Mouse (Mus musculus): ENCODE results near the gene Smtnl2. TPM values are rescaled to one million over a fixed set of nuclear protein-coding genes. Genes with fewer than 3 reads are reported as not detected.

Gene Smtnl2
- polyA plus RNA-seq, 1 experiment = 24.3 TPM

DNA sequence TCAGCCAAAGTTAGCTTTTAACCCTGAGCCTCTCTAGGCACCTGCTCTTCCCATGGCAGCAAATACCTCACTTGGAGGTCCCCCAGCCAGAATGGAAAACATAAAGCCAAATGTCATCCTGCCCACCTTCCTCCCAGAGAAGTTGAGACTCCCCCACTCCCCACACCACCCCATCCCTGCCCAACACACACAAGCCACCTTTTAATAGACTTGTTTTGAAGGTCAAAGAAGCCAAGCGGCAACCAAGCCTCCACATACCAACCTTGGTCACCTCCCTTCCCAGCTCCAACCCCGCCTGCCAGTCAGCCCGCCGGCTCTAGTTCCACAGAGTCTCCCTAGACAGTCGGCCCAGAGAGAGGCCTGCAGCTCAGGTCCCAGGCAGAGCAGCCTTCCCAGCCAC is 9.5 kb downstream of the Smtnl2 start:
- Histone ChIP-seq H3K4me3 (ENCODE audit: low read depth, low read length) (no peak overlapping the region), H3K4me1 (ENCODE audit: control insufficient read depth, insufficient read depth, low read length) (peaks cover 23% of the 10 kb centered on the region), H3K9me3 (replicated peaks; ENCODE audit: control insufficient read depth, insufficient read depth, low read length, poor library complexity, severe bottlenecking) (no peaks in the 10 kb centered on the region), H3K27ac (ENCODE audit: insufficient read depth, low read length) (peak overlapping the region; percentile 0; the same call in 1 of the 2 replicates), H3K27me3 (ENCODE audit: control insufficient read depth, insufficient read depth, low read length, poor library complexity, severe bottlenecking) (no peaks in the 10 kb centered on the region), H3K36me3 (ENCODE audit: control insufficient read depth, insufficient read depth, low read length, poor library complexity, severe bottlenecking) (peaks cover 2% of the 10 kb centered on the region; the same call in 1 of the 2 replicates), H3K9ac (ENCODE audit: low read depth, poor library complexity, severe bottlenecking) (no peak overlapping the region)
- TF ChIP-seq POLR2A (IDR thresholded peaks at IDR 0.05; ENCODE audit: insufficient read depth, low read length) (no peak), CTCF (IDR thresholded peaks at IDR 0.05; ENCODE audit: low read depth, low read length) (no peak), EP300 (IDR thresholded peaks at IDR 0.05; ENCODE audit: insufficient read depth, low read depth, low read length) (no peak)

- Histone ChIP-seq H3K9ac (ENCODE audit: low read depth, poor library complexity, severe bottlenecking) (no peak overlapping the region), H3K4me3 (ENCODE audit: low read depth, low read length) (no peak overlapping the region), H3K9me3 (replicated peaks; ENCODE audit: control insufficient read depth, insufficient read depth, low read length, poor library complexity, severe bottlenecking) (no peaks in the 10 kb centered on the region), H3K4me1 (ENCODE audit: control insufficient read depth, insufficient read depth, low read length) (peaks cover 23% of the 10 kb centered on the region), H3K27ac (ENCODE audit: insufficient read depth, low read length) (peak overlapping the region; percentile 32; the same call in 1 of the 2 replicates), H3K27me3 (ENCODE audit: control insufficient read depth, insufficient read depth, low read length, poor library complexity, severe bottlenecking) (no peaks in the 10 kb centered on the region), H3K36me3 (ENCODE audit: control insufficient read depth, insufficient read depth, low read length, poor library complexity, severe bottlenecking) (peaks cover 2% of the 10 kb centered on the region; the same call in 1 of the 2 replicates)
- TF ChIP-seq CTCF (IDR thresholded peaks at IDR 0.05; ENCODE audit: low read depth, low read length) (no peak), EP300 (IDR thresholded peaks at IDR 0.05; ENCODE audit: insufficient read depth, low read depth, low read length) (0 out of 2 replicates have a peak, but pooled peaks have one; percentile 46), POLR2A (IDR thresholded peaks at IDR 0.05; ENCODE audit: insufficient read depth, low read length) (no peak)
Measured at GRCm38 (mm10) chr11:72401068-72401467, 10.4 kb downstream of the Smtnl2 start.

DNA sequence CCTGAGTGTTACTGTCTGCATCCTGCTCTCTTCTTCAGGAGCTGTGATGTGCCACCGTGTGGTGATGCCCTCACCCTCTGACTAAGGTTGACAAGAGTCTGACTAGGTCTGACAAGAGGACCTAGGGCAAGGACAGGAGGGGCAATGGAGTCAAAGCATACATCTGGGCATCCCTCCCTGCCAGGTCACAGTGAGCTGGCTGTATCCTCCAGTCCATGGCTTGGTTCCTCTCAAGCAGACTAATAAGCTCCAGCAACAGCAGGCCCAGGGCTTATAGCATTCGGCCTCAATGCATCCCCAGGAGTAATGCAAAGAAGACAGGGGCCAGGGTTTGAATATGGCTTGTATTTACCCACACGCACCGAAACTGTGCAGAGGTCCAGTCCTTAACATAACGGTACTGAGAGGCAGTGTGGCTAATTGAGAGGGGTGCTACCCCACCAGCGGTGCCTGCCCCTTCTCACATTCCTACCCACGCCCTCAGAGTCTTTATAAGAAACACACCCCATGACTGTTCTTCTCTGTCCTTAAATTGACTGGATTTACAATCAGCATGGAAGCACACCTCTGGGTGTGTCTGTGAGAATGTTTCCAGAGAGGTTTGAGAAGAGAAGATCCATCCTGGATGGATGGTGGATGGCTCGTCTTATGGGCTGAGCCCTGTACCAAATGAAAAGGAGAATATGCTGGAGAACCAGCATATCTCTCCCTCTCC is 13.5 kb downstream of the Smtnl2 start:
- Histone ChIP-seq H3K27me3 (ENCODE audit: control insufficient read depth, insufficient read depth, low read length, poor library complexity, severe bottlenecking) (no peaks in the 10 kb centered on the region), H3K9me3 (replicated peaks; ENCODE audit: control insufficient read depth, insufficient read depth, low read length, poor library complexity, severe bottlenecking) (no peaks in the 10 kb centered on the region), H3K4me1 (ENCODE audit: control insufficient read depth, insufficient read depth, low read length) (peaks cover 18% of the 10 kb centered on the region), H3K9ac (ENCODE audit: low read depth, poor library complexity, severe bottlenecking) (no peak overlapping the region), H3K27ac (ENCODE audit: insufficient read depth, low read length) (no peak overlapping the region), H3K4me3 (ENCODE audit: low read depth, low read length) (no peak overlapping the region), H3K36me3 (ENCODE audit: control insufficient read depth, insufficient read depth, low read length, poor library complexity, severe bottlenecking) (peaks cover 2% of the 10 kb centered on the region; the same call in 1 of the 2 replicates)
- no peak for TF ChIP-seq POLR2A (IDR thresholded peaks at IDR 0.05; ENCODE audit: insufficient read depth, low read length)
- no peak for TF ChIP-seq EP300 (IDR thresholded peaks at IDR 0.05; ENCODE audit: insufficient read depth, low read depth, low read length)
- TF ChIP-seq CTCF (IDR thresholded peaks at IDR 0.05; ENCODE audit: low read depth, low read length) = no peak

DNA sequence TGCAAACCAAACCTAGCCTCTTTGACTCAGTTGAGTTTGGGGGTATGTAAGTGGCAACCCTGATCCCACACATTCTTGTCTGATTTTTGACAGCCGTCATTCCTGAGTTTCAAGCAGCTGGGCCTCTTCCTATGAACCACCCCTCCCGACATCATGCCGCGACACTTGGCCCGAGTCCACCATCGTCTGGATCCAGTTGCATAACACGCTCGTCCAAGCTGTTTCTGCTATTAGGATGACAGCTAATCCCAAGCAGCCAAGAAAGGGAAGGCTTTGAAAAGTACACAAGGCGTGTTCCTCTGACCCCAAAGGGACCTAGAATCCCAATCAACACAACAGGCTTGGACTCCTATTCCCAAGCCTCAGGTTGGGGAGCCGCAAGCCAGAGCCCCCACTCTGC is 14.4 kb downstream of the Smtnl2 start:
- Histone ChIP-seq H3K4me1 (ENCODE audit: control insufficient read depth, insufficient read depth, low read length) (peaks cover 14% of the 10 kb centered on the region), H3K4me3 (ENCODE audit: low read depth, low read length) (no peak overlapping the region), H3K36me3 (ENCODE audit: control insufficient read depth, insufficient read depth, low read length, poor library complexity, severe bottlenecking) (peaks cover 2% of the 10 kb centered on the region; the same call in 1 of the 2 replicates), H3K9ac (ENCODE audit: low read depth, poor library complexity, severe bottlenecking) (no peak overlapping the region), H3K27me3 (ENCODE audit: control insufficient read depth, insufficient read depth, low read length, poor library complexity, severe bottlenecking) (no peaks in the 10 kb centered on the region), H3K9me3 (replicated peaks; ENCODE audit: control insufficient read depth, insufficient read depth, low read length, poor library complexity, severe bottlenecking) (no peaks in the 10 kb centered on the region), H3K27ac (ENCODE audit: insufficient read depth, low read length) (no peak overlapping the region)
- no peak for TF ChIP-seq POLR2A (IDR thresholded peaks at IDR 0.05; ENCODE audit: insufficient read depth, low read length)
- no peak for TF ChIP-seq CTCF (IDR thresholded peaks at IDR 0.05; ENCODE audit: low read depth, low read length)
- no peak for TF ChIP-seq EP300 (IDR thresholded peaks at IDR 0.05; ENCODE audit: insufficient read depth, low read depth, low read length)

- Histone ChIP-seq H3K27ac (ENCODE audit: insufficient read depth, low read length) (no peak overlapping the region), H3K9me3 (replicated peaks; ENCODE audit: control insufficient read depth, insufficient read depth, low read length, poor library complexity, severe bottlenecking) (no peaks in the 10 kb centered on the region), H3K4me3 (ENCODE audit: low read depth, low read length) (no peak overlapping the region), H3K9ac (ENCODE audit: low read depth, poor library complexity, severe bottlenecking) (no peak overlapping the region), H3K4me1 (ENCODE audit: control insufficient read depth, insufficient read depth, low read length) (peaks cover 14% of the 10 kb centered on the region), H3K36me3 (ENCODE audit: control insufficient read depth, insufficient read depth, low read length, poor library complexity, severe bottlenecking) (peaks cover 2% of the 10 kb centered on the region; the same call in 1 of the 2 replicates), H3K27me3 (ENCODE audit: control insufficient read depth, insufficient read depth, low read length, poor library complexity, severe bottlenecking) (no peaks in the 10 kb centered on the region)
- TF ChIP-seq CTCF (IDR thresholded peaks at IDR 0.05; ENCODE audit: low read depth, low read length) = no peak
- no peak for TF ChIP-seq EP300 (IDR thresholded peaks at IDR 0.05; ENCODE audit: insufficient read depth, low read depth, low read length)
- TF ChIP-seq POLR2A (IDR thresholded peaks at IDR 0.05; ENCODE audit: insufficient read depth, low read length) = no peak
Measured at GRCm38 (mm10) chr11:72396621-72397020, 14.9 kb downstream of the Smtnl2 start.

DNA sequence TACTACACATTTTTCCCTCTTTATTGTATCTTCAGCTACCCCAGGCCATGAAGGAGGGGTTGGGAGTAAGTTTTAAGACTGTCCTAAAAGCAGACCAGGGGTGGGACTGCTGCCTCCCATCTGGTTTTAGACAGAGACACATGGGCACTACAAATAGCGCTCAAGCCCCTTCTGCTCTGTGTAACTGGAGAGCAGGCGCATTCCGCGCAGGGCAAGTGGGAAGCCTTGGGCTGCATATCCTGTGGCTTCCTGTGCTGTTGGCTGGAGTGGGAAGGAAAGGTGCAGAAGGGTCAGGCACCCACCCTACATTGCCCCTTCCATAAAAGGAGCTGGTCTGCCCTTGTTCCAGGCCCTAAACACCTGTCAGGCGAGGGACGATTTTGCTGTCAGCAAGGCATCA is 15.9 kb downstream of the Smtnl2 start:
- H3K36me3 ChIP-seq (ENCODE audit: control insufficient read depth, insufficient read depth, low read length, poor library complexity, severe bottlenecking) = peaks cover 4% of the 10 kb centered on the region; the same call in 1 of the 2 replicates
- H3K27ac ChIP-seq (ENCODE audit: insufficient read depth, low read length) = no peak overlapping the region
- no peaks in the 10 kb centered on the region for H3K27me3 ChIP-seq (ENCODE audit: control insufficient read depth, insufficient read depth, low read length, poor library complexity, severe bottlenecking)
- H3K9ac ChIP-seq (ENCODE audit: low read depth, poor library complexity, severe bottlenecking) = no peak overlapping the region
- peaks cover 6% of the 10 kb centered on the region for H3K4me1 ChIP-seq (ENCODE audit: control insufficient read depth, insufficient read depth, low read length)
- H3K9me3 ChIP-seq (replicated peaks; ENCODE audit: control insufficient read depth, insufficient read depth, low read length, poor library complexity, severe bottlenecking) = no peaks in the 10 kb centered on the region
- no peak overlapping the region for H3K4me3 ChIP-seq (ENCODE audit: low read depth, low read length)
- no peak for TF ChIP-seq CTCF (IDR thresholded peaks at IDR 0.05; ENCODE audit: low read depth, low read length)
- no peak for TF ChIP-seq EP300 (IDR thresholded peaks at IDR 0.05; ENCODE audit: insufficient read depth, low read depth, low read length)
- TF ChIP-seq POLR2A (IDR thresholded peaks at IDR 0.05; ENCODE audit: insufficient read depth, low read length) = no peak

All from ES-Bruce4 (cell line).